Mouse (Mus musculus) CH12.LX (cell line): ENCODE measurements at regions not wholly inside any gene's neighbourhood (a gene's known extent, or its start where the extent isn't known, plus 50 kb on each side); places are given as distances from the start of the nearest gene placed in this dataset.
A peak's percentile ranks its signal among the peaks of the same experiment; 100 is the strongest.

Experiments
- CHD1 ChIP-seq: IDR thresholded peaks from 2 replicates; pipeline ENCODE4 v1.6.1; 2012; ENCODE audit warnings: low read depth, low read length, improper control_type of control experiment, inconsistent platforms
- CTCF ChIP-seq, 2 experiments: IDR thresholded peaks in 1 of 2; conservative IDR thresholded peaks in 1 of 2; 2 replicates each; pipeline ENCODE4 v1.5.1; 2011 to 2012; ENCODE audit warnings: low read depth in 2 of 2, low read length in 2 of 2, improper control_type of control experiment in 1 of 2, inconsistent platforms in 1 of 2, mild to moderate bottlenecking in 1 of 2, moderate library complexity in 1 of 2
- GABPA ChIP-seq: IDR thresholded peaks from 2 replicates; pipeline ENCODE4 v1.6.1; 2012; ENCODE audit warnings: low read depth, low read length, improper control_type of control experiment, inconsistent platforms; ENCODE audit not compliant: insufficient replicate concordance
- HCFC1 ChIP-seq: IDR thresholded peaks from 2 replicates; pipeline ENCODE4 v1.6.1; 2012; ENCODE audit warnings: low read depth, mild to moderate bottlenecking, inconsistent platforms, low read length, improper control_type of control experiment
- MAX ChIP-seq: IDR thresholded peaks from 2 replicates; pipeline ENCODE4 v1.6.1; 2011; ENCODE audit warnings: low read length, improper control_type of control experiment
- MEF2A ChIP-seq: IDR thresholded peaks from 2 replicates; pipeline ENCODE4 v1.6.1; 2014; ENCODE audit warnings: low read depth, mild to moderate bottlenecking, inconsistent platforms, low read length, improper control_type of control experiment, borderline replicate concordance
- NRF1 ChIP-seq: IDR thresholded peaks from 2 replicates; pipeline ENCODE4 v1.6.1; 2014; ENCODE audit warnings: low read depth, mild to moderate bottlenecking, inconsistent platforms, low read length, improper control_type of control experiment, moderate library complexity
- POLR2A ChIP-seq: IDR thresholded peaks from 2 replicates; pipeline ENCODE4 v1.6.1; 2011; ENCODE audit warnings: low read depth, mild to moderate bottlenecking, improper control_type of control experiment, low read length
- RCOR1 ChIP-seq: conservative IDR thresholded peaks from 2 replicates; pipeline ENCODE4 v1.6.1; 2012; ENCODE audit warnings: low read depth, mild to moderate bottlenecking, inconsistent platforms, low read length, improper control_type of control experiment
- TCF12 ChIP-seq: IDR thresholded peaks from 2 replicates; pipeline ENCODE4 v1.6.1; 2014; ENCODE audit warnings: low read depth, mild to moderate bottlenecking, inconsistent platforms, low read length, improper control_type of control experiment
- USF2 ChIP-seq: conservative IDR thresholded peaks from 2 replicates; pipeline ENCODE4 v1.6.1; 2011; ENCODE audit warnings: low read depth, low read length, improper control_type of control experiment
- ZKSCAN1 ChIP-seq: IDR thresholded peaks from 2 replicates; pipeline ENCODE4 v1.6.1; 2012; ENCODE audit warnings: low read depth, inconsistent platforms, low read length, improper control_type of control experiment, borderline replicate concordance

DNA sequence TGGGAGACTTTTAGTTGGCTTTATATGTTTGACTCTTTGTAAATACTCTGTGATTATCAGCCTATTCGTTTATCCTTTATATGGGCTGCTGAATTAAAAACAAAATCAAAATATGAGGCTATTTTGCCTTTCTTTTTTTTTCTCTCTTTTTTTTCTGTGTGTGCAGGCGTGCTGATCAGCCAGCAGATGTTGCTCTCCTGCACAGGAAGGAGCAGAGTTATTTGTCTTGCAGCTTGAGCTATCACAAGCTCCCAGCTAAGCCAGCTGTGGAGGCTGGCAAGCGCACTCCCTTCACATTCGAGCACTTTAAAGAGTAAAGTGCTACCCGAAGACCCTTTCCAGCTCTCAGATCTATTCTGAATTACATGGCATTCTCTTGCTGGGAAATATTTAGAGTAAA, 926.7 kb upstream of the Sel1l start:
- peak in 1 of 2 experiments; percentile 50; a peak in 2 of 4 replicates for TF ChIP-seq CTCF (conservative IDR thresholded peaks at IDR 0.05 in 1 of 2, IDR thresholded peaks at IDR 0.05 in 1 of 2; ENCODE audit: low read depth in 2 of 2, low read length in 2 of 2)
- TF ChIP-seq POLR2A = no peak
- TF ChIP-seq MEF2A = no peak
- no peak for TF ChIP-seq HCFC1
- TF ChIP-seq USF2 = no peak
- TF ChIP-seq ZKSCAN1 = no peak
- no peak for TF ChIP-seq MAX
- TF ChIP-seq TCF12 = no peak
- no peak for TF ChIP-seq NRF1
- no peak for TF ChIP-seq CHD1
- TF ChIP-seq GABPA = no peak
- no peak for TF ChIP-seq RCOR1
